Mouse (Mus musculus): Measurements from ENCODE around the gene Mrps14.

DNA sequence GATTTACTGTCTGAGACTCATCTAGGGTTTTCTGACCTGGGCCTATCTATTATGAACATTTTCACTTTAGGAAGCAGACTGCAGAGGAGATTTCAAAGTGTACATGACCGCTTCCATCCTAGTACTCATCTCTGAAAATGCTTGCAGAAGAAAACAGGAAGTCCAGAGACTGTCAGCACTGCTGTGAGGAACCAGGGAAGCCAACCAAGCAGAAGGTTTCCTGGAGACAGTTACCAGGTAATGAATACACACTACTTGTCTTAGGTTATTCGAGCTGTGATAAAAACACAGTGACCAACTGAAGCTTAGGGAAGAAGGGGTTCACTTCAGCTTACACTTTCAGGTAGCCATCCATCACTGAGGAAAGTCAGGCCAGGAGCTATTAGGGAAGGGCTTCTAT, 50.9 kb downstream of the Mrps14 start:
- TF ChIP-seq CTCF (IDR thresholded peaks at IDR 0.05; ENCODE audit: control insufficient read depth, insufficient read depth, low read length), result no peak
- no peak for TF ChIP-seq POLR2A (IDR thresholded peaks at IDR 0.05; ENCODE audit: borderline replicate concordance, control insufficient read depth, low read depth, low read length)
